Mouse (Mus musculus) B cell, adult 2 months (primary cell): ENCODE measurements around the gene Fdxr.
A peak's percentile ranks its signal among the peaks of the same experiment; 100 is the strongest.

Experiments used
- DNase-seq, 2 experiments: peaks; one replicate each; pipeline ENCODE4 v3.0.0; 2022

Fdxr gene

GRCm38 (mm10) chr11:115289885-115290284 is 13.0 kb upstream of the Fdxr start:
- DNase-seq, result no peak

DNA sequence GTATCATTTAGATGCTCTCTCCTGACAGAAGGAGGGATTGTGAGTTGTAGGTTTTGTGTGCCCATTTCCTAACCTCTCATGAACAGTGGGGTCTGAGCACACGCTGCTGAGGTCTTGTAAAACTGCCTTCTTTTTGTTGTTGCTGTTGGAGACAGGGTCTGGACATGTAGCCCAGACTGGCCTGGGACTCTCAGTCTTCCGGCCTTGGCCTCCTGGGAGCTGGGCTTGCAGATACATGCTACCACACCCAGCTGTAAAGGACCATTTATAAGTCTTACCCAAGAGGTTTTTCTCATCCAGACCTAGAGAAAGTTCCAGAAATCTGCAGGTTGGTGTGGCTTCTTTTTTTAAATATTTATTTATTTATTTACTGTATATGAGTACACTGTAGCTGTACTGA is 11.5 kb upstream of the Fdxr start:
- no peak for DNase-seq

DNA sequence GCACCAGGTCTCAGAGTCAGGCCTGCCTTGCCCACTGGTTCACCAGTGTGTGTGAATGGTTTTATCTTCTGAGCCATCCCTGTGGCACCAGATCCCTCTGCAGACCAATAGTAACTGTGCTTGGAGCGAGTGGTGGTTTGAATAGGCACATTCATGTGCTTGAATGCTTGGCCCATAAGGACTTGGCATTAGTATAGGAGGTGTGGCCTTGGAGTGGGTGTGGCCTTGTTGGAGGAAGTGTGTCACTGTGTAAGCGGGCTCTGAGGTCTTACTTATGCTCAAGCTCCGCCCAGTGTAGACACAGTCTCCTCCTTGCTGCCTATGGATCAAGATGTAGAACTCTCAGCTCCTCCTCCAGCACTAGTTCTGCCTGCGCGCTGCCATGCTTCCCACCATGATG is 10.5 kb upstream of the Fdxr start:
- no peak for DNase-seq

- DNase-seq, result no peak
Measured at GRCm38 (mm10) chr11:115286201-115286993, 9.5 kb upstream of the Fdxr start.

- DNase-seq, result no peak
Measured at GRCm38 (mm10) chr11:115285282-115285681, 8.4 kb upstream of the Fdxr start.

GRCm38 (mm10) chr11:115283891-115284620 is 7.2 kb upstream of the Fdxr start:
- no peak for DNase-seq

DNA sequence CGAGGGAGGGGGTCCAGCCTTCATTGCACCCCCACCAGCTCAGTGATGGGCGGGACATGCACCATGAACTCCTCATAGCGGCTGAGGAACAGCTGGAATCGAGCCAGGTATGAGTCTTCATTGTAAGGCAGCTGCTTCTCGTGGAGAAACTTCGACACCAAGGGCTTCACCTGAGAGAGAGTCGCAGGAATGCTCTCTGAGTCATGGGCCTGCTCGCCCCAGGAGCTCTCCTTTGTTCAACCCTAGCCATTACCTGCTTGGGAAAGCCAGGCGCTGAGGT is 6.6 kb upstream of the Fdxr start:
- DNase-seq, result no peak

GRCm38 (mm10) chr11:115282723-115283485 is 6.1 kb upstream of the Fdxr start:
- DNase-seq, result no peak

- DNase-seq, result no peak
Measured at GRCm38 (mm10) chr11:115282295-115282694, 5.4 kb upstream of the Fdxr start.

DNA sequence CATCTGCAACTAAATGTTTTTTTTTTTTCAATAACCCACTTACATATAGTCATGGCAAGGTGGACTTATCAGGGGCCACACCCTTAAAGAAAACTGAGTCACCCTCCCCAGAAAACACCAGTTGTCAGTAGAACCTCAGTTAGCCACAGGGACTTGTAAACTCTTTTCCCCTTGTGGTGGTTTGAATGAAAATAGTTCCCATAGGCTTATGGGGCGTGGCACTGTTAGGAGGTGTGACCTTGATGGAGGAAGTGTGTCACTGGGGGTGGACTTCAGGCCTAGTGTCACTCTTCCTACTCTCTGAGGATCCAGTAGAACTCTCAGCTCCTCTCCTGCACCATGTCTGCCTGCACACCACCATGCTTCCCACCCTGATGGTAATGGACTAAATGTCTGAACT is 2.9 kb upstream of the Fdxr start:
- no peak for DNase-seq

GRCm38 (mm10) chr11:115278176-115278575 is 1.3 kb upstream of the Fdxr start:
- DNase-seq, result no peak

- DNase-seq, result no peak
Measured at GRCm38 (mm10) chr11:115277604-115277975, 740 bp upstream of the Fdxr start.

DNA sequence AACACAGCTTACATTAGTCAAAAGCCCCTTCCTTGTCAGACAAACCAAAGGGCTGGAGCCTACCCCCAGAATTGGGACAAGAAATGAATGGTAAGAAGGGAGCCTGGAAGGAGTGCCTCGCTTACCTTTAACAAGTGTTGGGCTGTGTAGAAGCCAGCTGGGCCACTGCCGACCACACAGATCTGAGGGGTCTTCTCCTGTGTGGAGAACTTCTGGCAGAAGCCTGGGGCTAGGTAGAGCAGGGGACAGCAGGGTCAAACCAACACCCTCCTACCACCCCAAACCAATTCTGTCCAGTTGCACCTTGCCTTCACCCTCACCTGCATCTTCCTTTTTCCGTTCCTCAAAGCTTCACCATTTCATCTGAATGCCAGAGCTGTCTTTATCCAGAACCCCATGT is 896 bp downstream of the Fdxr start:
- DNase-seq, result no peak

GRCm38 (mm10) chr11:115275509-115275908 is 1.3 kb downstream of the Fdxr start:
- DNase-seq, result no peak

DNA sequence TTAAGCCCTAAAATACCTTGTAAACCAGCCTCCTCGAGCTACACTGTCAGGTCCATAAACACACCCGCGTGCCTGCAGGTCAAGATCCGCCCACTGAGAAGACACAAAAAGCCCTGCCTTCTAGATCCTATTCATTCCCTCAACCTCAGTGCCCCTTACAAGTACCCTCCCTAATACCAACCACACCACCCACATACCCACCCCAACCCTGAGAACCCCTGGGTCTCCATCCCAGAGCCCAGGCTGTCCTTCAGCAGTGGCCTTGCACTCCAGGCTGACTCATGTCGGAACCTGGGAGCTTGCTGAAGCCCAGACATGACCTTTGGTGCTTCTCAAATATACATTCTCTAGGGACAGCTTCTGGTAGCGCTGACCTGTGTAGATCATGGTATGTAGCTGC is 2.1 kb downstream of the Fdxr start:
- DNase-seq, result no peak

- DNase-seq, result no peak
Measured at GRCm38 (mm10) chr11:115274178-115274577, 2.7 kb downstream of the Fdxr start.

- DNase-seq, result no peak
Measured at GRCm38 (mm10) chr11:115273735-115274134, 3.1 kb downstream of the Fdxr start.

DNA sequence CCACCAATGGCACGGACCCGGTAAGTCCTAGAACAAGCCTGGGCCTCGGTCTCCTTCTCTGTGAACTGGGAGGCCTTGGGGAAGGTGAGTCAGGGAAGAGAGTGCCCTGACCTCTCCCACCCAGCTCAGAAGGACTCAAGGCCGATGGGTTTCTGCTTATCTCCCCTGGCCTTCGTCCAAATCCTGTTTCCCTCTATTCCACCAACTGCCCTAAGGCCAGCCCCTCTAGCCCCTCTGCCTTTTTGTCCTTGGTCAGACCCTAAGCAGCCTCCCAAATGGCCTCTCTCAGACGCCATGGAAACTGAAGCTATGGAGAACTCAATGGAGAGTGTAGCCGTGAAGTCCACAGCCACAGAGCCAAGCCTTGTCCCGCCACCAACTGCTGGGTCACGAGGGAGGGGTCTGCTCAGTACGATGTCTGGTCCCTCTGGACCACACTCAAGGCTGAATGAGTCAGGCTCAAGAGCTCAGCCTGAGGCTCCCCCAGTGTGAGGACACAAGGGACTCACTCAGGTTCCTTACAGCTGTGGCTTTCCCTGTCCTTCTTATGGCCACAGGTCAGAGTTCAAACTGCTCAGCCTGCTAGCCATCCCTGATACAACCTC is 3.9 kb downstream of the Fdxr start:
- no peak for DNase-seq

- DNase-seq, result no peak
Measured at GRCm38 (mm10) chr11:115271481-115271880, 5.4 kb downstream of the Fdxr start.

DNA sequence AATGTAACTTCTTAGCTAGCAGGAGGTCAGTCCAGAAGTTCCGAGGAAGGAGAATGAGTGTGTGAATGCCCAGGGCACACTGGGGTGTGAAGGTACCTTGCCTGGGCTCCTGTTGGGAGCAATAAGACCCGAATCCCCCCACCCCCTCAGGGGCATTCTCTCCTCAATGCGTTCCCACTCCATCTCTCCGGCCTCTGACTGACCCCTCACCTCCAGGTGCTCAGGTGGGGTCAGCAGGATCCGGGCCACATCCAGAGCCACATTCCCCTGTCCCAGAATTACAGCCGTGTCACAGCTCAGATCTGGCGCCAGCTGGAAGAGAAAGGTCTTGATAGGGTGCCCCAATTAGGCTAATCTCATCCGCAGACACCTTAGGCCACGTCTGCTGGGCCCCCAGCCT is 5.8 kb downstream of the Fdxr start:
- DNase-seq, result no peak

DNA sequence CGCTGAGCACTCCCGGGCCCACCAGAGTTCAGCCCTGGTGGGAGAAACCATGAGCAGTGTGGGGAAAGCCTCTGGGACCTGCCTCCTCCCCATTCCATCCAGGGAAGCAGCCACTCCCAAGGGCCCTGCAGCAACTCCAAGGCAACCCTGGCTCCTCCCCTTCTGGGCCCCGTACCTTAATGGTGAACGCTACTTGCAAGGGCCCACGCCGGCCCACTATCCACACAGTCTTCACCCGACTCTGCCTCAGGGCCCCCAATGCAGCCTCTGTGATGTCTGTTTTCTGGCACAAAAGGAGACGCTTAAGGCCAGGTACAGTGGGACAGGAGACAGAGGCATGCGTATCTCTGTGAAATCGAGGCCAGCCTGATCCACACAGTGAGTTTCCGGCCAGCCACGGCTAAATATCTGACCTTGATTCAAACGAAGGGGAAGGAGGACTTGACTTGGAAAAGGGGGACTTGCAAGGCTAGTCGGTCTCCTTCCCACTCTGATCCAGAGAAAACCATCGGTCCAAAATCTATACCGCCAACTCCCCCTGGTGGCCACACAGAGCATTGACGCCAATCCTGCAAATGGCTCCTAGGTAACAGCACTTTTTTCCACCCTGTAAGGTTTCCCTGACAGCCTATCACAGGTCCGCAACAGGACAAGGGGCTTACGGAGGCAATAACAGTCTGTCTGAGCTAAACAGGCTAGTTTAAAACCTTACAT is 6.5 kb downstream of the Fdxr start:
- DNase-seq, result peak; percentile 73 to 74

DNA sequence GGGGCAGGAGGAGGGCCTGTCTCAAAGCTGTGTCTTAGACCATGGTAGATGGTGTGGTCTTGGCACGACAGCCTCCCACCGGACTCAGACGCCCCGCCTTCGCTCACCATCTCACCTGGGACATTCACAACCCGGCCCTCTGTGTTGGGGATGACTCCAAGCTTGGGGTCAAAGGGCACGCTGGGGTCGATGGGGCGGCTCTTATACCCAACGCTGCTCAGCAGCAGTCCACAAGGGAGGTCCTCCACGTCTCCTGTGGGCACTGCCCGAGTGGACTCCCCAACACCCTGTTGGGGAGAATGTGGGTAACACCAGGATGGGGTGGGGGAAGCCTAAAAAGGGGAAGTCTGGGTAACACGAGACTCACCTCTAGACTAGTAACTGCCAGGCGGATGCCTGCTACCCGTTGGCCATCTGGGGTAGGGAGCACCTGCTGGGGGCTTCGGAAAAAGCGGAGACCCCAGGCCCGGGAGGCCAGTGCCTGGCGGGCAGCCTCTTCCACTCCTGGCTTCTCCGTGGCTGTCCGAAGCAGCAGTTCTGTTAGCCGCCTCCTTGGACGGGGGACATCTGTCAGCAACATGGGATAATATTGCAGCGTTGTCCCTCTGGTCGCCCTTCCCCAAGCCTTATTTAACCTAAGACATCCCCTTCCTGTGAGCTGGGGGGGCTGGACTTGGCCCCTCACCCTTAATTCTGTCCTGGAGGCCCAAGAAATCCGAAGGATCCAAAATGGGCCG is 7.4 kb downstream of the Fdxr start:
- no peak for DNase-seq
